14 mouse cellular contexts compared by ENCODE assay signal in the genomic region with DNA sequence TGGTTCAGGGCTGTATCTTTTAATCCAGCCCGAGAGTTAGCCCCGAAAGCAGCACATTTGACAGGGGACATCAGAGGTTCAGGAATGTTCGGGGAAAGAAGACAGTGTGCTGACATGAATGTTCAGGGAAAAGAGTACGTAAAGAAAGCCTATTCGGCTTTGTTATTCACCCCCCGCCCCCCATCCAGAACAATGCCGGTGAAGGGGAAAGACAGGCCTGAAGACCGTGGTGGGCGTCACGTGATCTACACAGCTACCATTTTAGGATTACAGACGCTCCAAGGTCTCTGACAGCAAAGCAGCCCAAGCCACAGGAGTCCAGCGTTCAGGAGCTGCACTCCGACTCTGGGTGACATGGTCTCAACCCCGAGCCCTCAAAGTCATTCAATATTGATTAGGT. TPM values are rescaled to one million over a fixed set of nuclear protein-coding genes. Genes with fewer than 3 reads are reported as not detected.
A peak's percentile ranks its signal among the peaks of the same experiment; 100 is the strongest.
DNase-seq lines count a peak whose midpoint lies in the region; ATAC-seq lines count a peak whose summit lies in the region.
"Had no signal": no experiment of that assay in that cellular context is flagged by ENCODE, and none has a peak within 500 bp of the region (broad histone marks: within the 10 kb centered on the region; RNA-seq: fewer than 3 reads in every experiment).

No protein-coding gene starts in this region.

- peak overlapping the region; percentile 16; the same call in 1 of the 2 replicates for H3K4me2 ChIP-seq in heart, embryonic 11.5 days
- peak overlapping the region; percentile 16; the same call in 1 of the 2 replicates for H3K4me2 ChIP-seq in midbrain, embryonic 11.5 days
- no peak overlapping the region for H3K4me2 ChIP-seq in midbrain, embryonic 16.5 days (ENCODE audit: low read length)
- peak overlapping the region; percentile 13; the same call in 1 of the 2 replicates for H3K4me2 ChIP-seq in midbrain, embryonic 15.5 days
- H3K4me2 ChIP-seq: embryonic facial prominence, embryonic 13.5 days; forebrain, embryonic 15.5 days; liver, embryonic 13.5 days had no signal

- H3K9ac ChIP-seq in heart, embryonic 11.5 days (ENCODE audit: low read depth, low read length), result no peak overlapping the region
- H3K9ac ChIP-seq in midbrain, embryonic 11.5 days (ENCODE audit: low read length), result no peak overlapping the region
- H3K9ac ChIP-seq in midbrain, embryonic 16.5 days (ENCODE audit: low read depth, low read length), result no peak overlapping the region
- no peak overlapping the region for H3K9ac ChIP-seq in midbrain, embryonic 15.5 days
- H3K9ac ChIP-seq: embryonic facial prominence, embryonic 13.5 days; forebrain, embryonic 15.5 days; liver, embryonic 13.5 days had no signal

- no peak for ATAC-seq in heart, embryonic 11.5 days (replicated peaks; ENCODE audit: insufficient number of reproducible peaks, low FRiP score, low TSS enrichment)
- peak; percentile 54 for ATAC-seq in midbrain, embryonic 11.5 days (ENCODE audit: low FRiP score)
- no peak for ATAC-seq in midbrain, embryonic 16.5 days
- ATAC-seq in midbrain, embryonic 15.5 days (replicated peaks), result no peak; the same call in 1 of the 2 replicates
- ATAC-seq: forebrain, embryonic 15.5 days had no signal

- WGBS in heart, embryonic 11.5 days (ENCODE audit: insufficient replicate concordance), result 59% methylated on average over 14 of the region's 14 CpGs
- 63% methylated on average over 14 of the region's 14 CpGs for WGBS in heart, embryonic 10.5 days
- WGBS in midbrain, embryonic 11.5 days, result 58% methylated on average over 14 of the region's 14 CpGs
- 31% methylated on average over 14 of the region's 14 CpGs for WGBS in midbrain, embryonic 16.5 days
- WGBS in midbrain, embryonic 15.5 days, result 39% methylated on average over 14 of the region's 14 CpGs

- H3K27me3 ChIP-seq in heart, embryonic 11.5 days (ENCODE audit: control insufficient read depth, insufficient read depth, low read length), result no peaks in the 10 kb centered on the region
- peaks cover 15% of the 10 kb centered on the region; the same call in 1 of the 2 replicates for H3K27me3 ChIP-seq in heart, embryonic 10.5 days (ENCODE audit: insufficient read depth, poor library complexity, severe bottlenecking)
- no peaks in the 10 kb centered on the region for H3K27me3 ChIP-seq in midbrain, embryonic 11.5 days (ENCODE audit: control insufficient read depth, insufficient read depth, low read length)
- H3K27me3 ChIP-seq in midbrain, embryonic 16.5 days (ENCODE audit: control insufficient read depth, insufficient read depth, low read depth, low read length), result no peaks in the 10 kb centered on the region
- no peaks in the 10 kb centered on the region for H3K27me3 ChIP-seq in midbrain, embryonic 15.5 days (replicated peaks)
- H3K27me3 ChIP-seq: embryonic facial prominence, embryonic 13.5 days; forebrain, embryonic 15.5 days; liver, embryonic 13.5 days had no signal

- no peak for DNase-seq in heart, embryonic 10.5 days (ENCODE audit: low spot score)
- peak; percentile 88 for DNase-seq in midbrain, embryonic 11.5 days (ENCODE audit: low spot score, missing footprints)
- peak; percentile 83 for DNase-seq in ZHBTc4 (ENCODE audit: low read depth, low spot score)
- DNase-seq in lung, postnatal 14 days, result no peak
- DNase-seq: cerebellum, postnatal 14 days; heart, adult 2 months; liver, embryonic 13.5 days; right cerebral cortex, postnatal 25 days had no signal

- H3K36me3 ChIP-seq in heart, embryonic 11.5 days (ENCODE audit: control insufficient read depth, insufficient read depth, low read length), result no peaks in the 10 kb centered on the region
- H3K36me3 ChIP-seq in heart, embryonic 10.5 days, result no peaks in the 10 kb centered on the region
- no peaks in the 10 kb centered on the region for H3K36me3 ChIP-seq in midbrain, embryonic 11.5 days (ENCODE audit: control insufficient read depth, insufficient read depth, low read length)
- no peaks in the 10 kb centered on the region for H3K36me3 ChIP-seq in midbrain, embryonic 16.5 days (ENCODE audit: control insufficient read depth, insufficient read depth, low read length)
- no peaks in the 10 kb centered on the region for H3K36me3 ChIP-seq in midbrain, embryonic 15.5 days (replicated peaks)
- H3K36me3 ChIP-seq: embryonic facial prominence, embryonic 13.5 days; forebrain, embryonic 15.5 days; liver, embryonic 13.5 days had no signal

- H3K4me1 ChIP-seq in heart, embryonic 11.5 days (ENCODE audit: control insufficient read depth, insufficient read depth, low read length), result no peaks in the 10 kb centered on the region
- H3K4me1 ChIP-seq in heart, embryonic 10.5 days, result peaks cover 7% of the 10 kb centered on the region
- H3K4me1 ChIP-seq in midbrain, embryonic 11.5 days (ENCODE audit: control insufficient read depth, insufficient read depth, low read length), result 0 out of 2 replicates have a peak, but pooled peaks cover 3% of the 10 kb centered on the region
- peaks cover 5% of the 10 kb centered on the region; the same call in 1 of the 2 replicates for H3K4me1 ChIP-seq in midbrain, embryonic 16.5 days (ENCODE audit: control insufficient read depth, insufficient read depth, low read length)
- peaks cover 12% of the 10 kb centered on the region; the same call in 1 of the 2 replicates for H3K4me1 ChIP-seq in midbrain, embryonic 15.5 days
- H3K4me1 ChIP-seq: liver, embryonic 13.5 days had no signal

- no peaks in the 10 kb centered on the region for H3K9me3 ChIP-seq in heart, embryonic 11.5 days (replicated peaks; ENCODE audit: control insufficient read depth, low read length)
- no peaks in the 10 kb centered on the region for H3K9me3 ChIP-seq in heart, embryonic 10.5 days
- H3K9me3 ChIP-seq in midbrain, embryonic 11.5 days (ENCODE audit: control insufficient read depth, low read length), result no peaks in the 10 kb centered on the region
- H3K9me3 ChIP-seq in midbrain, embryonic 16.5 days (replicated peaks; ENCODE audit: control insufficient read depth, low read length, poor library complexity, severe bottlenecking), result no peaks in the 10 kb centered on the region
- no peaks in the 10 kb centered on the region for H3K9me3 ChIP-seq in midbrain, embryonic 15.5 days
- H3K9me3 ChIP-seq: embryonic facial prominence, embryonic 13.5 days; forebrain, embryonic 15.5 days; liver, embryonic 13.5 days had no signal

- H3K4me3 ChIP-seq in heart, embryonic 11.5 days (ENCODE audit: low read depth, low read length), result no peak overlapping the region
- no peak overlapping the region for H3K4me3 ChIP-seq in heart, embryonic 10.5 days
- no peak overlapping the region for H3K4me3 ChIP-seq in midbrain, embryonic 11.5 days (ENCODE audit: low read depth, low read length)
- H3K4me3 ChIP-seq in midbrain, embryonic 16.5 days (ENCODE audit: low read depth, low read length), result no peak overlapping the region
- no peak overlapping the region for H3K4me3 ChIP-seq in midbrain, embryonic 15.5 days
- H3K4me3 ChIP-seq: embryonic facial prominence, embryonic 13.5 days; forebrain, embryonic 15.5 days; heart, adult 2 months; liver, embryonic 13.5 days; megakaryocyte, embryonic 14.5 days had no signal

- H3K27ac ChIP-seq in heart, embryonic 11.5 days (ENCODE audit: low read depth, low read length), result no peak overlapping the region
- H3K27ac ChIP-seq in heart, embryonic 10.5 days, result no peak overlapping the region
- no peak overlapping the region for H3K27ac ChIP-seq in midbrain, embryonic 11.5 days (ENCODE audit: low read depth, low read length)
- H3K27ac ChIP-seq in midbrain, embryonic 16.5 days (ENCODE audit: low read length), result no peak overlapping the region
- H3K27ac ChIP-seq in midbrain, embryonic 15.5 days, result no peak overlapping the region
- H3K27ac ChIP-seq: embryonic facial prominence, embryonic 13.5 days; forebrain, embryonic 15.5 days; heart, adult 2 months; liver, embryonic 13.5 days had no signal

RNA-seq across cellular contexts. Expression of a gene that starts 36.1 kb away (rescaled TPM):
- 13.9 and 17.1 TPM in 2 replicates for polyA plus RNA-seq in heart, embryonic 11.5 days (2014; fragmentation: Nextera tagmentation; extraction: Ambion mirVana)
- 13.6 and 15.0 TPM in 2 replicates for polyA plus RNA-seq in heart, embryonic 10.5 days (2016; fragmentation: Nextera tagmentation; extraction: Ambion mirVana)
- 46.6 and 48.6 TPM in 2 replicates for polyA plus RNA-seq in midbrain, embryonic 11.5 days (2014; fragmentation: Nextera tagmentation; extraction: Ambion mirVana)
- 96.3 and 101 TPM in 2 replicates for polyA plus RNA-seq in midbrain, embryonic 16.5 days (2015; fragmentation: Nextera tagmentation; extraction: Ambion mirVana)
- 102 and 105 TPM in 2 replicates for polyA plus RNA-seq in midbrain, embryonic 15.5 days (2015; fragmentation: Nextera tagmentation; extraction: Ambion mirVana)

Comparison
In these comparisons a context has a peak if more than half of its experiments do, and no peak if none do; other contexts are left out.
1. DNase-seq: peak in midbrain, embryonic 11.5 days (single experiment) and ZHBTc4 (single experiment); none in heart, embryonic 10.5 days (single experiment) and lung, postnatal 14 days (single experiment).